Mouse (Mus musculus): Measurements from ENCODE around the gene Rcbtb2. TPM values are rescaled to one million over a fixed set of nuclear protein-coding genes. Genes with fewer than 3 reads are reported as not detected.

Gene Rcbtb2
- polyA plus RNA-seq, 1 experiment from 2014 or later = 136 TPM

DNA sequence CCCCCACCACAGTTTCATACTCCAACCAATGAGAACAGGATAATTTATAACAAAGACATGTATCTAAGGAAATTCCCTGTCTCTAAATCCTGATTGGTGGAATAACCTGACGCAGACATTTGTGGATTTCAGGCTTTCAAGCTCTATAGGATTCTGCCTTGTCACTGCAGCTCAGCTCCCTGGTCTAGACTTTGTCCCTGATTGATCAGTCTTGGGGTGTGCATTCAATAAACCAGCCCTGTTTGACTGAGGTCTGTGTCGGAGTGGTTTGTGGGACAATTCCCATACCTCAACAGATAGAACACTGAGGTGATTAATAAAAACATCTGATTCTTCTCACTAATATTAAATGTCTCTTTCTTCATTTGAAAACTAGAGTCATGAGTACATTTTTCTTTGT is 127.2 kb downstream of the Rcbtb2 start:
- no peak overlapping the region for H3K27ac ChIP-seq (ENCODE audit: low read depth, low read length)
- no peaks in the 10 kb centered on the region for H3K9me3 ChIP-seq (ENCODE audit: control insufficient read depth, low read length)
- no peak overlapping the region for H3K9ac ChIP-seq (ENCODE audit: low read depth, low read length)
- H3K4me1 ChIP-seq (ENCODE audit: control insufficient read depth, insufficient read depth, low read length) = no peaks in the 10 kb centered on the region
- no peak for ATAC-seq (ENCODE audit: low FRiP score, low TSS enrichment)
- no peak overlapping the region for H3K4me3 ChIP-seq (ENCODE audit: low read length)
- WGBS = 99% methylated on average over 2 of the region's 2 CpGs
- H3K36me3 ChIP-seq (ENCODE audit: control insufficient read depth, insufficient read depth, low read length) = no peaks in the 10 kb centered on the region
- no peak overlapping the region for H3K4me2 ChIP-seq (replicated peaks; ENCODE audit: low read depth, low read length)
- no peaks in the 10 kb centered on the region for H3K27me3 ChIP-seq (ENCODE audit: control insufficient read depth, insufficient read depth, low read length)

DNA sequence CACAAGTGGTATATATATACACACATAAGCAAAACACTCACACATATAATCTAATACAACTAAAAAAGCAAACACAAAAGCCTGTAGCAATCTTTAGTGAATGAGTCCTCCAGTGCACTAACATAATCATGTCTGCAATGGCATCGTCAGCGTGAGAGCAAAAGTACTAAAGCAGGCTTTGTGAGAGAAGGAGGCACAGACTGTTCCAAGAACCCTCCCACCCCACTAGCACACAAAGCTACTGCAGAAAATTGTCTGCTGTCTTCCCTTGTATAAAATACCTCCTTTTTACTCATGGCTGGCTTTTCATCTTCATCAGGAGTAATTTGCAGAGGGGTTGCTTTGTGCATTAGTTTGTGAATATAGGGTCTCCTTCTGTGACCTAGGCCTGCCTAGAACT is 129.4 kb downstream of the Rcbtb2 start:
- 80% methylated on average over 2 of the region's 2 CpGs for WGBS
- Histone ChIP-seq H3K36me3 (ENCODE audit: control insufficient read depth, insufficient read depth, low read length) (no peaks in the 10 kb centered on the region), H3K9me3 (ENCODE audit: control insufficient read depth, low read length) (no peaks in the 10 kb centered on the region), H3K4me2 (replicated peaks; ENCODE audit: low read depth, low read length) (no peak overlapping the region), H3K27me3 (ENCODE audit: control insufficient read depth, insufficient read depth, low read length) (no peaks in the 10 kb centered on the region), H3K4me1 (ENCODE audit: control insufficient read depth, insufficient read depth, low read length) (no peaks in the 10 kb centered on the region), H3K4me3 (ENCODE audit: low read length) (no peak overlapping the region), H3K27ac (ENCODE audit: low read depth, low read length) (peak overlapping the region; percentile 24), H3K9ac (ENCODE audit: low read depth, low read length) (no peak overlapping the region)
- no peak for ATAC-seq (ENCODE audit: low FRiP score, low TSS enrichment)

DNA sequence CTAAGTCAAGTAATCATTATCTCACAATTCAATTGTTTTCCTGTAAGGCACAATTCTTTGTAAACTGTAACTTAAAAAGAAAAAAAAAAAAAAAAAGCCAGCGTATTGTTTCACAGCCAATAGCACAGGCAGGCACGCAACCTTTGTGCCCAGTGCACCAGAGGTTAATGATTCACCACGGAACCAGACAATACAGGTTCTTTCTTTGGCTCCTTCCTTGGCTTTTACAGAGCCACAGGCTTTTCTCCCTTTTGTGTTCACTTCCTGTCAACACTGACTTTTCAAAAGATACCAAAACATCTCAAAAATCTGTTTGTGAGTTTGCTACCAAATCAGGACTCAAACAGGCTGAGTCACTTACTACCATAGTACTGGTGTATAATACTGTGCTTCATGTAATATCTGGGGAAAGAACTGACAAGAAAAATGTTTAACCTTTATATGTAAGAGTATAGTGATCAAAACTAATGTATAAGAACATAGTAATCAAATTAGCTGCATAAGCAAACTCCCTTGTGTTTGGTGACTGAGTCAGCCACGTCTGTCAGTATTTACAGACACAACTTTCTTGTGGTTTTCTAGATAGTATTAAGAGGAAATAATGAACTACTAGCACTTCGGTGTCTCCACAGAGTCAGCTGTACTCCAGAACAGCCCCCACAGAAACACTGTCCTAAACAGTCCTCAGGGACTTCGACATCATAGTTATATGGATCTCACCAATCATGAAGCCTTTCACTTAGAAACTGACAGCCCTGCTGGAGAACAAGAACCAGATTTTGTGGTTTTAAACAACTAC is 130.8 kb downstream of the Rcbtb2 start:
- Histone ChIP-seq H3K9ac (ENCODE audit: low read depth, low read length) (no peak overlapping the region), H3K4me3 (ENCODE audit: low read length) (no peak overlapping the region), H3K9me3 (ENCODE audit: control insufficient read depth, low read length) (no peaks in the 10 kb centered on the region), H3K36me3 (ENCODE audit: control insufficient read depth, insufficient read depth, low read length) (no peaks in the 10 kb centered on the region), H3K4me2 (replicated peaks; ENCODE audit: low read depth, low read length) (no peak overlapping the region), H3K27ac (ENCODE audit: low read depth, low read length) (peak overlapping the region; percentile 80), H3K27me3 (ENCODE audit: control insufficient read depth, insufficient read depth, low read length) (no peaks in the 10 kb centered on the region), H3K4me1 (ENCODE audit: control insufficient read depth, insufficient read depth, low read length) (no peaks in the 10 kb centered on the region)
- WGBS = 59% methylated on average over 6 of the region's 6 CpGs
- ATAC-seq (ENCODE audit: low FRiP score, low TSS enrichment) = peak; percentile 91; the same call in 1 of the 2 replicates

DNA sequence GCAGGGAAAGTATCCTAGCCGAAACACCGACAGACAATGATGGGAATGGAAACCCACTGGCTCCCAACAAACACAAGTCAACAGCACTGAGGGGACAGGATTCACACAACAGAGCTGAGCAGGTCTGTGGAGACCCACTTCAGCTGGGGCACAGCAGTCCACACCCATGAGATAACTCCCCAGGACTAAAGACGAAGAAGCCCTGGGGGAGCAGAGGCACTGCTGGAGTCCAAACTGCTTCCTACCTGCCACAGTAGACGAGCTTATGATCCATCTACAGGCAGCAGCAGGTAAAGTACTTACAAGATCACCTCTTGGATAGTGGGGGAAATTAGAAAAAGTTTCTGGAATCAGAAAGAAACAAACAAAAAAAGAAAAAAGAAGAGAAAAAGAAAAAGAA is 131.6 kb downstream of the Rcbtb2 start:
- Histone ChIP-seq H3K4me3 (ENCODE audit: low read length) (no peak overlapping the region), H3K4me1 (ENCODE audit: control insufficient read depth, insufficient read depth, low read length) (no peaks in the 10 kb centered on the region), H3K36me3 (ENCODE audit: control insufficient read depth, insufficient read depth, low read length) (no peaks in the 10 kb centered on the region), H3K9me3 (ENCODE audit: control insufficient read depth, low read length) (no peaks in the 10 kb centered on the region), H3K4me2 (replicated peaks; ENCODE audit: low read depth, low read length) (no peak overlapping the region), H3K9ac (ENCODE audit: low read depth, low read length) (no peak overlapping the region), H3K27me3 (ENCODE audit: control insufficient read depth, insufficient read depth, low read length) (no peaks in the 10 kb centered on the region), H3K27ac (ENCODE audit: low read depth, low read length) (peak overlapping the region; percentile 24; the same call in 1 of the 2 replicates)
- ATAC-seq (ENCODE audit: low FRiP score, low TSS enrichment) = no peak; the same call in 1 of the 2 replicates
- 88% methylated on average over 4 of the region's 4 CpGs for WGBS

DNA sequence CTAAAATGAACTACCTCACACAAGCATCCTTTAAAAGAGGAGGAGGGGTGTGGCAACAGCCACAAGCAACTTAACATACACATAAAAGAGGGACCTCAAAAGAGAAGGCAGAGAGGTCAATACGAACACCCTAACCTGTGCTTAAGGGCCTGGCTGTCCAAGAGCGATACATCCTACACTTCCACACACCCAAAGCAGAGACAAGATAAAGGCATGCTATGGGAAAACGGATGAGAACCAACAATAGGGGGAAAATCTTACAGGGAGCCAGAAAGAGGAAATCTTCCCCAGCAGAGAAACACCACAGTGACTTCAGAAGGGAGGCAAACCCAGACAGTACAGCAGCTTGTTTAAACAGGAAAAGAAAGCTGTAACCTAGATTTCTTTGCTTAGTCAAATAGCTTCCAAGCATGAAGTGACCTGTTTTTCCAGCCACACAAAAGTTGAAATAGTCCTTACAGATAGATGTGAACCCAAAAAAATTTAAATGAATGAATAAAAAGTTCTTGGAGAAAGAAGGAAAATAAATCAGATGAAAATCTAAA is 132.7 kb downstream of the Rcbtb2 start:
- no peak for ATAC-seq (ENCODE audit: low FRiP score, low TSS enrichment)
- Histone ChIP-seq H3K4me2 (replicated peaks; ENCODE audit: low read depth, low read length) (no peak overlapping the region), H3K36me3 (ENCODE audit: control insufficient read depth, insufficient read depth, low read length) (no peaks in the 10 kb centered on the region), H3K27me3 (ENCODE audit: control insufficient read depth, insufficient read depth, low read length) (no peaks in the 10 kb centered on the region), H3K4me3 (ENCODE audit: low read length) (no peak overlapping the region), H3K27ac (ENCODE audit: low read depth, low read length) (no peak overlapping the region), H3K9ac (ENCODE audit: low read depth, low read length) (no peak overlapping the region), H3K4me1 (ENCODE audit: control insufficient read depth, insufficient read depth, low read length) (no peaks in the 10 kb centered on the region), H3K9me3 (ENCODE audit: control insufficient read depth, low read length) (no peaks in the 10 kb centered on the region)
- 65% methylated on average over 3 of the region's 3 CpGs for WGBS

DNA sequence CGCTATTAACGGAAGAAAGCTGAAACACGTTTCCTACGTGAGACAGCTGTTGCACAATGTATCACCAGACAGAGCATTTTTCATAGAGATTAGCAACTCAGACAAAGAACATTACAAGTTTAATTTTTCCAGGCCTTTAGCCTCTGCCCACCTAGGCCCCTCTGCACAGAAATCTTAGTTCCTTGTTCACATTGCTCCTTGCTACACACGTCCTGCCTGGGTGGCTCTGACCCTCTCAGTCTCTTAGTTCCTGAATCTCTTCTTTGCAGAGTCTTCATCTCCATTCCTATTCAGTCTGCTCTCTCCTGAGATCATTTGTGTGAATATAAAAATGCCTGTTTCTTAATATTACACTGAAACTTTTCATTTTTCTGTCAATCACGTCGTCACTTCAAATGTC is 134.5 kb downstream of the Rcbtb2 start:
- 51% methylated on average over 7 of the region's 7 CpGs for WGBS
- no peaks in the 10 kb centered on the region for H3K36me3 ChIP-seq (ENCODE audit: control insufficient read depth, insufficient read depth, low read length)
- H3K27ac ChIP-seq (ENCODE audit: low read depth, low read length) = no peak overlapping the region
- no peaks in the 10 kb centered on the region for H3K4me1 ChIP-seq (ENCODE audit: control insufficient read depth, insufficient read depth, low read length)
- H3K27me3 ChIP-seq (ENCODE audit: control insufficient read depth, insufficient read depth, low read length) = no peaks in the 10 kb centered on the region
- no peak for ATAC-seq (ENCODE audit: low FRiP score, low TSS enrichment)
- no peak overlapping the region for H3K9ac ChIP-seq (ENCODE audit: low read depth, low read length)
- H3K9me3 ChIP-seq (ENCODE audit: control insufficient read depth, low read length) = no peaks in the 10 kb centered on the region
- no peak overlapping the region for H3K4me2 ChIP-seq (replicated peaks; ENCODE audit: low read depth, low read length)
- no peak overlapping the region for H3K4me3 ChIP-seq (ENCODE audit: low read length)

MicroRNA genes within 50 kb of the gene (microRNA counts, 519-probe panel; counts per million panel counts)
- not detected for microRNA mmu-miR-687

Small RNAs within 50 kb of the gene (microRNA-seq; reads per million reads assigned to microRNA genes)
- gene Mir687 = not detected

Other genes starting within 250 kb of the Rcbtb2 start
- 0.20 TPM in 1 of 2 replicates, not detected in the other for gene Cysltr2, start 73.9 kb upstream of the Rcbtb2 start, polyA plus RNA-seq (2014; fragmentation: Nextera tagmentation; extraction: Ambion mirVana)
- gene Lpar6, start 114.9 kb downstream of the Rcbtb2 start, polyA plus RNA-seq (2014; fragmentation: Nextera tagmentation; extraction: Ambion mirVana) = 15.5 and 15.7 TPM in 2 replicates
- gene Rb1, start 202.8 kb downstream of the Rcbtb2 start, polyA plus RNA-seq (2014; fragmentation: Nextera tagmentation; extraction: Ambion mirVana) = 29.9 and 32.7 TPM in 2 replicates